Mouse (Mus musculus) gastrocnemius, postnatal 14 days (tissue): ENCODE measurements around the gene Zfp612. TPM values are rescaled to one million over a fixed set of nuclear protein-coding genes. Genes with fewer than 3 reads are reported as not detected.

ENCODE experiments used
- DNase-seq: peaks from one replicate; pipeline ENCODE4 v3.0.0; 2021; ENCODE audit warnings: mixed read lengths
- intact Hi-C: fragments of 180-260 bp; cut with DNase I; formaldehyde crosslinking; loops from one replicate; pipeline ENCODE4 v1.15.1; 2025; ENCODE audit warnings: low total_unique reads
- total RNA-seq, 2 experiments: library from RNA; stranded (reverse); gene quantifications; 2 replicates each; pipeline ENCODE4 v1.2.3; 2021

Gene Zfp612
- total RNA-seq, 2 experiments from 2014 or later, result 5.6 to 6.3 TPM

DNA sequence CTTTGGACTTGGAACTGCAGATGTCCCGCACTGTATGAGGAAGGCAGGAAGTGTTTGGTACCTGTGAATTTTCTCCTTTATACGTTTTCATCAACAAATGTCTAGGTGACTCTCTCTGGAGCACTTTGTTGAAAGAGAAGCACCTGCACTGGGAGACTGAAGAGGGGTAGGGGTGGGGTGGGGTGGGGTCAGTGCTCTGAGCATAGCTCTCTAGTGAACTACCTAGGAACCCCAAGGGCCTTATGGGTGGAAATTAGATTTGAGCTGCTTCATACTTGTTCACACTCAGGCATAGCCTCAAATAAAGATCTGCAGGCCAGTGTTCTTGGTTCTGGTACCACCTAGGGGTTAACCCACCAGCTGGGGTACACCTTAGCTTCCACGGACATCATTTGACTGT is 23.1 kb downstream of the Zfp612 start, which contains the start of gene Gm17720:
Gene Gm17720 (minus strand): TSS at position 101 of the 400 bp plus-strand sequence.
- intact Hi-C loops, result no loop called here

DNA sequence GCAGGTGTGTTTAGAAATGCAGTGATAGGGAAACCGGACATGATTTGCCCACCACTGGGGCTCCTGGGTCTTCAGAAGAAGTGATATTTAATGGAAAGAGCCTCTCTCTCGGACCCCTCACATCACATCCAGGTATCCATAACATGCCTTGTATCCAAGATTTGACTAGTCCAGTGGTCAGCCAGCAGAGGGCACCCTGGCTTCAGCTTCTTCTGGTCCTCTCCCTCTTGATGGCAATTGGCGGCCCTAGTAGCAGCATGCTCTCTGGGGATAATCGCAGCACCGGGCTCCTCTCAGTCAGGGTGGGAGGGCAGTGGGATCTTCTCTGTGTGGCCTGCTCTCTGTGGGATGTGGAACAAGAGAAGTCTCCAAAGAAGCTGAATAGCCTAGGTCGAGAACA is 40.2 kb downstream of the Zfp612 start:
- intact Hi-C loops, result no loop called here
- no peak for DNase-seq

More for the DNA sequence above, 23.1 kb downstream of the Zfp612 start, which contains the start of gene Gm17720:
- DNase-seq, result no peak

DNA sequence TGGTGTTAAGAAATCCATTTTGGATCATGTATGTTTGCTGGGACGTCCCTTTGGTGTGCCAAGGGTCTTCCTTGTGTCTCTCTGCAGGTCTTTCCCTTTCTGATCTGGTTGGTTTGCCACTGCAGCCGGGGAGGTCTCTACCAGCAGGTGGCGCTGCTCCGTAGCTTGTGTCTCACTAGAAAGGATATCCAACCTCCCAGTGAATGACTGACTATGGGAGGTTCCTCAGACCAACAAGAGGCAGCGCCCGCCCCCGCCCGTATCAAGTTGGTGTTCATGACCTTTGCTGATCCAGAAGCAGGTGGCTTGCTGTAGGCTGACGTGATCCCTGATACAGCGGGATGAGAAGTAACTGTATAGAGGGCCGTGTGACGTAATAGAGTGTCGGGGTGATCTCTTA is 51.0 kb downstream of the Zfp612 start:
- intact Hi-C loops, result no loop called here
- DNase-seq, result peak; percentile 73

DNA sequence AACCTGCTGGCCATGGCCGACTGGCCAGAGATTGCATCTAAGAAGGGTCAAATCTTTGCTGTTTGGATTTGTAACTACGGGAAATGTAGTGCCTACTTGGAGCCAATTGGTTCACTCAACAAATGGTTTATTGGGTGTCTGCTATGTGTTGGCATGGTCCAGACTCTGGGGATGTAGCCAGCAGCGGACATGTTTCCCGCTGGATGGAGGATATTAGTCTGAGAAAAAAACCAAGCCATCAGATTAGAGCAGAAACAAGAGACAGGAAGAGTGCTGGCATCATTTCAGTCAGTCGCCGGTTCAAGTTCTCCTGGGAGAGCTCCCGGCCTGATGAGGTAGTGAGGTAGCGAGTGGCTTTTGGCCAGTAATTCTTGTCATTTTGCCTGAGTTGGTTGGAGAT is 54.7 kb downstream of the Zfp612 start:
- intact Hi-C loops, result no loop called here
- DNase-seq, result no peak

DNA sequence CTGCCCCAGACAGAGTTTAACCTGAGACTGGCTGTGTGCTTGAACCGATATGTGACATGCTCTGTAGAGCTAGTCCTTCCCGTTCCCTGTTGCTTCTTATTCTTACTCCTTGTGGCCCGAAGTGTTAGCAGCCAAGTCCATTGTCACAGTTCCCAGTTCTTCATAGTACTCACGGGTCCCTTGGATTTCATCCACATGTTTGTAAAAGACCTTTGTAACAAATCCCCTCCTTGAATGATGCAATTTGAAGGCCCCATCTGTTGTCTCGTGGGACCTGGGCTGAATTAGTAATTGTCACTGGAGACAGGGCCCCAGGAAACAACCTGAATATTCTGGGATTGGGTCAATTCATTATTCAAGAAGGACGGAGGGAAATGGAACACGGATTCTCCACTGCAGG is 56.0 kb downstream of the Zfp612 start:
- intact Hi-C loops, result no loop called here
- DNase-seq, result no peak

DNA sequence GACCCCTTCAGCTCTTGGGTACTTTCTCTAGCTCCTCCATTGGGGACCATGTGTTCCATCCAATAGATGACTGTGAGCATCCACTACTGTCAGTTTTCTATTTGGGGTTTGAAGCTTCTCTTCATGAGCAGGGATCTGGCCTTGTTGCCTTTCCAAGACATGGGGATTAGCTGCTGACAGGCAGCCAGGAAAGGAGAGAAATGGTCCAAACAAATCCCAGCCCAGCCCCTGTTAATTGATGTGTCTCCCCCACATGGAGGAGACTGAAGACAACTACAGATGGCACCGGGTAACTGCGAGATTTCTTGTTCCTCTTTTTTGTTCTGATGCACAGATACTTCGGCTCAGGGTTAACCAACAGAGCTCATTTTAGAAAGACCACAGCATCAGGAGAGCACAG is 60.6 kb downstream of the Zfp612 start:
- intact Hi-C loops, result loop anchor here (10.0 kb wide), 1 partner anchor 335 kb away; no protein-coding TSS in a partner anchor
- no peak for DNase-seq

DNA sequence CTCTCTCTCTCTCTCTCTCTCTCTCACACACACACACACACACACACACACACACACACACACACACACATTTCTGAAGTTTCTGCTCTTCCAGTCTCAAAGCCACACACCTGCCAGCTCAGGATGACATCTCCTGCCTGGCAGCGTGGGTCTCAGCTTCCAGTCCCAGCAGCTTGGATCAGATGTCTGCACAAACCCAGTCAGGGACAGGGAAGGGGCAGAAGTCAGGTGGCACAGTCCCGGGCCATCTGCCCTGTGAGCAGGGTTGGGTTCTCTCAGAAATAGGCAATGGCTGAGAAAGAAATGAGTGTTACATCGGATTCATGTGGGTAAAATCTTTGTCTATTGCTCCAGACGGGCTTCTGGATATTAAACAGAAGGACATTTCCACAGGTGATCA is 61.2 kb downstream of the Zfp612 start:
- DNase-seq, result no peak
- intact Hi-C loops, result loop anchor here (10.0 kb wide), 1 partner anchor 334 kb away; no protein-coding TSS in a partner anchor

Other genes starting within 250 kb of the Zfp612 start
- 1 to 10 TPM; 2.5 to 2.8 TPM for gene Phlpp2, start 211.2 kb upstream of the Zfp612 start, total RNA-seq
- under 1 TPM in 1 of 2 experiments, not detected in 1; 0.43 TPM for gene Marveld3, start 117.5 kb upstream of the Zfp612 start, total RNA-seq
- gene Tat, start 89.3 kb upstream of the Zfp612 start, total RNA-seq, result not detected
- gene Chst4, start 40.0 kb upstream of the Zfp612 start, total RNA-seq, result not detected
- not detected for gene Gm21964, start 21.5 kb downstream of the Zfp612 start, total RNA-seq
- gene Gm17720, start 23.0 kb downstream of the Zfp612 start, total RNA-seq, result not detected
- gene Calb2, start 88.5 kb downstream of the Zfp612 start, total RNA-seq, result under 1 TPM; 0.25 to 0.27 TPM
- gene Cmtr2, start 135.9 kb downstream of the Zfp612 start, total RNA-seq, result 1 to 10 TPM; 2.6 to 3.4 TPM
- gene Hydin, start 187.2 kb downstream of the Zfp612 start, total RNA-seq, result under 1 TPM; 0.07 to 0.08 TPM